Mouse (Mus musculus) heart, embryonic 14.5 days (tissue): ENCODE measurements at regions not wholly inside any gene's neighbourhood (a gene's known extent, or its start where the extent isn't known, plus 50 kb on each side); places are given as distances from the start of the nearest gene placed in this dataset.

ENCODE experiments used
- ATAC-seq: fragments of 200-750 bp; cut with Nextera tagmentation; 2 replicates; pipeline ENCODE4 v1.8.0; 2017; ENCODE audit warnings: low read depth, moderate TSS enrichment; ENCODE audit not compliant: insufficient number of reproducible peaks, insufficient read depth, low FRiP score
- H3K27ac ChIP-seq, 2 experiments: fragments of 200-500 bp in 1 of 2; fragments of 300-500 bp in 1 of 2; sonication (generic) in 1 of 2; replicated peaks in 1 of 2; 2 replicates each; pipeline ENCODE4 v1.5.1; 2012 to 2014; ENCODE audit warnings: low read depth in 2 of 2, low read length in 2 of 2, control low read depth in 1 of 2, mild to moderate bottlenecking in 1 of 2, mixed read lengths in 1 of 2; ENCODE audit not compliant: control insufficient read depth in 1 of 2, insufficient read depth in 1 of 2
- H3K27me3 ChIP-seq: fragments of 300-500 bp; sonication (generic); 2 replicates; pipeline ENCODE4 v1.6.1; 2014; ENCODE audit warnings: mild to moderate bottlenecking, low read length, control low read depth; ENCODE audit not compliant: control insufficient read depth, insufficient read depth
- H3K36me3 ChIP-seq: fragments of 300-500 bp; sonication (generic); 2 replicates; pipeline ENCODE4 v1.6.1; 2014; ENCODE audit warnings: mild to moderate bottlenecking, control low read depth, low read length, mixed read lengths; ENCODE audit not compliant: control insufficient read depth, insufficient read depth
- H3K4me1 ChIP-seq, 2 experiments: fragments of 200-500 bp in 1 of 2; fragments of 300-500 bp in 1 of 2; sonication (generic) in 1 of 2; 2 replicates each; pipeline ENCODE4 v1.6.1; 2012 to 2014; ENCODE audit warnings: low read length in 2 of 2, control low read depth in 1 of 2, mixed read lengths in 1 of 2; ENCODE audit not compliant: control insufficient read depth in 2 of 2, insufficient read depth in 2 of 2
- H3K4me2 ChIP-seq: fragments of 300-500 bp; sonication (generic); 2 replicates; pipeline ENCODE4 v1.6.1; 2014; ENCODE audit warnings: mild to moderate bottlenecking, low read length
- H3K4me3 ChIP-seq, 2 experiments: fragments of 200-500 bp in 1 of 2; fragments of 300-500 bp in 1 of 2; sonication (generic) in 1 of 2; 2 replicates each; pipeline ENCODE4 v1.5.1; 2012 to 2014; ENCODE audit warnings: low read length in 2 of 2, mild to moderate bottlenecking in 2 of 2, control low read depth in 1 of 2, low read depth in 1 of 2, moderate library complexity in 1 of 2; ENCODE audit not compliant: control insufficient read depth in 1 of 2, insufficient read depth in 1 of 2
- H3K9ac ChIP-seq: fragments of 300-500 bp; sonication (generic); 2 replicates; pipeline ENCODE4 v1.6.1; 2014; ENCODE audit warnings: mild to moderate bottlenecking, low read length
- H3K9me3 ChIP-seq: fragments of 300-500 bp; sonication (generic); 2 replicates; pipeline ENCODE4 v1.6.1; 2016; ENCODE audit warnings: low read length, control low read depth; ENCODE audit not compliant: control insufficient read depth
- WGBS: fragments of 180-500 bp; shearing (Covaris S2); extraction: QIAGEN DNeasy Blood & Tissue Kit; methylation state at CpG from one replicate; pipeline ENCODE4 v1.1.7; 2014; 5-methylcytosine and 5-hydroxymethylcytosine counted together

- H3K4me1 ChIP-seq, result no peaks in the 10 kb centered on the region
- no peak overlapping the region for H3K9ac ChIP-seq
- no peak overlapping the region for H3K4me3 ChIP-seq
- no peaks in the 10 kb centered on the region for H3K9me3 ChIP-seq
- ATAC-seq, result no peak
- H3K27ac ChIP-seq, result no peak overlapping the region
- no peaks in the 10 kb centered on the region for H3K27me3 ChIP-seq
- no peaks in the 10 kb centered on the region for H3K36me3 ChIP-seq
- H3K4me2 ChIP-seq, result no peak overlapping the region
- WGBS, result 83% methylated on average over 5 of the region's 5 CpGs
Observed at GRCm38 (mm10) chr6:13305873-13306272, 81.1 kb upstream of the Vwde start.

GRCm38 (mm10) chr6:13298171-13298570, 73.4 kb upstream of the Vwde start:
- no peaks in the 10 kb centered on the region for H3K9me3 ChIP-seq
- no peaks in the 10 kb centered on the region for H3K27me3 ChIP-seq
- H3K4me3 ChIP-seq, result no peak overlapping the region
- H3K4me1 ChIP-seq, result peaks cover 0 to 2% of the 10 kb centered on the region in 2 experiments; a peak in 1 of 4 replicates
- no peak overlapping the region for H3K4me2 ChIP-seq
- H3K27ac ChIP-seq, result no peak overlapping the region
- WGBS, result 75% methylated on average over 3 of the region's 3 CpGs
- H3K9ac ChIP-seq, result no peak overlapping the region
- no peak for ATAC-seq
- no peaks in the 10 kb centered on the region for H3K36me3 ChIP-seq

DNA sequence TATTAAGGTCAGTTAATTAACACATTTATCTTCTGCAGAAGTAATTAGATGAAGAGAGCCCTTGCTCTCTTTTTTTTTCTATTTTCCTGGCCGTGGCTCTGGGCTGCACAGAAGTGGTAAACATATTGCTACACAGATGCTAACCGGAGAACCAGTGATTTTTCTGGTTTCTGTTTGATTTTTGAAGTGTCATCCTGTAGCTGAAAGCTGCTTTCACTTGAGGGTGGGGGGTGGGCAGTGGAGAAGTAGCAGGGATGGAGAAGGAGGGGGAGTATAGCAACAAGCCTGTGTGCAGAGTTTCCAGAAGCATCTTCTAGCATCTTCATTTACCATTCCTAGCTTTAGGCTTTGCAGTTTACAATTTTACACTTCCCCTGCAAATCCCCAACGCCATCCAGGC, 72.3 kb upstream of the Vwde start:
- Histone ChIP-seq H3K4me3 (no peak overlapping the region), H3K9ac (no peak overlapping the region), H3K9me3 (no peaks in the 10 kb centered on the region), H3K27me3 (no peaks in the 10 kb centered on the region), H3K36me3 (no peaks in the 10 kb centered on the region), H3K4me2 (no peak overlapping the region), H3K4me1 (peaks cover 0 to 2% of the 10 kb centered on the region in 2 experiments; a peak in 1 of 4 replicates), H3K27ac (no peak overlapping the region)
- WGBS, result 65% methylated on average over 3 of the region's 3 CpGs
- ATAC-seq, result no peak

GRCm38 (mm10) chr6:13296041-13296440, 71.3 kb upstream of the Vwde start:
- no peaks in the 10 kb centered on the region for H3K9me3 ChIP-seq
- peaks cover 0 to 2% of the 10 kb centered on the region in 2 experiments; a peak in 1 of 4 replicates for H3K4me1 ChIP-seq
- H3K4me3 ChIP-seq, result no peak overlapping the region
- 97% methylated on average over 2 of the region's 2 CpGs for WGBS
- H3K4me2 ChIP-seq, result no peak overlapping the region
- no peaks in the 10 kb centered on the region for H3K36me3 ChIP-seq
- ATAC-seq, result no peak
- H3K9ac ChIP-seq, result no peak overlapping the region
- no peaks in the 10 kb centered on the region for H3K27me3 ChIP-seq
- H3K27ac ChIP-seq, result no peak overlapping the region

- H3K9ac ChIP-seq, result no peak overlapping the region
- 51% methylated on average over 4 of the region's 4 CpGs for WGBS
- ATAC-seq, result no peak
- no peaks in the 10 kb centered on the region for H3K9me3 ChIP-seq
- no peak overlapping the region for H3K27ac ChIP-seq
- H3K36me3 ChIP-seq, result no peaks in the 10 kb centered on the region
- H3K27me3 ChIP-seq, result no peaks in the 10 kb centered on the region
- H3K4me2 ChIP-seq, result no peak overlapping the region
- no peak overlapping the region for H3K4me3 ChIP-seq
- peaks cover 0 to 2% of the 10 kb centered on the region in 2 experiments; a peak in 1 of 4 replicates for H3K4me1 ChIP-seq
Observed at GRCm38 (mm10) chr6:13294393-13294792, 69.6 kb upstream of the Vwde start.

GRCm38 (mm10) chr6:13288500-13288899, 63.7 kb upstream of the Vwde start:
- peak; percentile 79; the same call in 1 of the 2 replicates for ATAC-seq
- Histone ChIP-seq H3K4me2 (no peak overlapping the region), H3K9ac (no peak overlapping the region), H3K9me3 (no peaks in the 10 kb centered on the region), H3K4me3 (no peak overlapping the region), H3K27ac (peak overlapping the region; percentile 10 to 72; a peak in 3 of 4 replicates), H3K36me3 (no peaks in the 10 kb centered on the region), H3K27me3 (no peaks in the 10 kb centered on the region), H3K4me1 (peaks cover 3 to 11% of the 10 kb centered on the region in 2 experiments; a peak in 3 of 4 replicates)
- WGBS, result 10% methylated on average over 1 of the region's 1 CpGs

GRCm38 (mm10) chr6:13287812-13288211, 63.0 kb upstream of the Vwde start:
- WGBS, result 57% methylated on average over 4 of the region's 4 CpGs
- H3K4me3 ChIP-seq, result no peak overlapping the region
- H3K27ac ChIP-seq, result peak overlapping the region in 1 of 2 experiments; percentile 10; a peak in 2 of 4 replicates
- no peak overlapping the region for H3K9ac ChIP-seq
- no peak for ATAC-seq
- no peaks in the 10 kb centered on the region for H3K27me3 ChIP-seq
- H3K4me1 ChIP-seq, result peaks cover 3 to 11% of the 10 kb centered on the region in 2 experiments; a peak in 3 of 4 replicates
- no peaks in the 10 kb centered on the region for H3K36me3 ChIP-seq
- H3K4me2 ChIP-seq, result no peak overlapping the region
- H3K9me3 ChIP-seq, result no peaks in the 10 kb centered on the region
